Mouse (Mus musculus) right cerebral cortex, adult 2 months (tissue): ENCODE results near the gene Rsph1.

ENCODE experiments used
- DNase-seq, 2 experiments: peaks; one replicate each; pipeline ENCODE4 v3.0.0; 2021 to 2022; ENCODE audit warnings: low spot score in 2 of 2

Rsph1 gene

GRCm38 (mm10) chr17:31209376-31209930, 67.7 kb downstream of the Rsph1 start:
- DNase-seq = no peak

GRCm38 (mm10) chr17:31208654-31209053, 68.5 kb downstream of the Rsph1 start:
- DNase-seq = no peak

DNA sequence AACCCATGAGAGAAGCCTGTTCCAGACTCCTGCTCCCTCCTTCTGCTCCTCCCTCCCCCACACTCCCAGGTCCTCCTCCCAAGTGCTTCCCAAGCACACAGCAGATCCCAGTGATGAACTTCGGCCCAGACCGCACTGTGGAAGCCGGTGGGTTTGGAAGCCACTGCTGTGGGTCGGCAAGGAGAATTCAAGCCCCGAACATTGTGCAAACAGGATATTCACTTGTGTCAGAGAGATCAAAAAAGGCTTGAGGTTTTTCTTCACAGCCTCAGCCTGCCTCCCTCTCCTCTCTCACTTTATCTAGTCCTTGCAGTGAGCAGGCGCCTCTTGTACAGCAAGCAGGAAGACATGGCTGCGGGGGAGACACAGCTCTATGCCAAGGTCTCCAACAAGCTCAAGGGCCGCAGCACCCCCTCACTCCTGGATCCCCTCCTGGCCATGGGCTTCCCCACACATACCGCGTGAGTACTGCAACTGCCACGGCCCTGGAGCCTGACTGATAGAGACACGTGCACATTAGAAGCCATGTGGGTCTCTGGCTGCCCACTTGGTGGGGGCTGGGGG, 69.3 kb downstream of the Rsph1 start, which contains the start of gene Ubash3a:
Gene Ubash3a, plus strand, starts transcription at position 103 of the 564 bp plus-strand sequence.
- no peak for DNase-seq
